Mouse (Mus musculus) adrenal gland, postnatal 0 days (tissue): ENCODE data around the gene Abraxas2. TPM values are rescaled to one million over a fixed set of nuclear protein-coding genes. Genes with fewer than 3 reads are reported as not detected.

Experiments
- polyA plus RNA-seq: library from polyadenylated mRNA; unstranded; fragments of >200 nt; fragmentation: Nextera tagmentation; extraction: Ambion mirVana; gene quantifications from 2 replicates; pipeline ENCODE4 v1.2.1, GENCODE M21; 2015

Gene Abraxas2
- polyA plus RNA-seq: 26.9 and 29.2 TPM in 2 replicates

GRCm38 (mm10) chr7:132859042-132859958 lies at the start of gene Abraxas2:
Gene Abraxas2, plus strand, starts transcription at chr7:132859225.

GRCm38 (mm10) chr7:132813416-132814088 lies 45.5 kb upstream of the Abraxas2 start, which contains the start of gene Fam53b:
Gene Fam53b, minus strand, starts transcription at chr7:132813886.

GRCm38 (mm10) chr7:132852173-132852844 lies 6.7 kb upstream of the Abraxas2 start, which contains the start of gene Eef1akmt2:
Gene Eef1akmt2, minus strand, starts transcription at chr7:132852673.

GRCm38 (mm10) chr7:132930850-132931559 lies 72.0 kb downstream of the Abraxas2 start, which contains the start of gene Zranb1:
Gene Zranb1, plus strand, starts transcription at chr7:132931142.

Other genes starting within 250 kb of the Abraxas2 start
- gene Lhpp, start 248.6 kb upstream of the Abraxas2 start, polyA plus RNA-seq: 22.4 and 31.1 TPM in 2 replicates
- 11.5 and 24.0 TPM in 2 replicates for gene Fam53b, start 45.3 kb upstream of the Abraxas2 start, polyA plus RNA-seq
- gene Eef1akmt2, start 6.6 kb upstream of the Abraxas2 start, polyA plus RNA-seq: 87.1 and 111 TPM in 2 replicates
- 13.2 and 15.2 TPM in 2 replicates for gene Zranb1, start 71.9 kb downstream of the Abraxas2 start, polyA plus RNA-seq